Mouse (Mus musculus): Measurements from ENCODE around the gene Coq7. TPM values are rescaled to one million over a fixed set of nuclear protein-coding genes. Genes with fewer than 3 reads are reported as not detected.

Gene Coq7
- polyA plus RNA-seq, 1 experiment from 2014 or later: 107 TPM

DNA sequence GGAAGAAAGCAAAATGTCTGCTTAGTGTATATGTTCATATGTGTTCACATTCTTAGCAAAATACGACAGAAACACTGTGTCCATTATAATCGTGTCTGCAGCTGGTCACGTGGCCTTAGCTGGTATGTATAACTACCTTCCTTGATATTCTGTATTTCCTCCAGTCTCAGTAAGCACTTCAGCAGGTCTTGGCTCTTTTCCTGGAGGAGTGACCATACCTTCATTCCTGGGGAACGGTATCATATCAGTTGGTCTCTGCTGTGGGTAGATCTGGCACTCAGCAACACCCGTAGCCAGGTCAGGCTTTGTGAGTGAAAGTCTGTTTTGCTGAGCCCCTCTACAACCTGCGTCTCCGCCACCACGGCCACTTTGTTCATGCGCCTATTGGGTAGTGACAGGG lies 39.3 kb downstream of the Coq7 start:
- H3K4me1 ChIP-seq (ENCODE audit: control insufficient read depth, insufficient read depth, low read length): no peaks in the 10 kb centered on the region; the same call in none of the 2 replicates
- no peak overlapping the region for H3K4me2 ChIP-seq (ENCODE audit: low read depth, low read length)
- H3K9ac ChIP-seq (replicated peaks; ENCODE audit: low read length): no peak overlapping the region
- ATAC-seq (replicated peaks; ENCODE audit: insufficient number of reproducible peaks, low FRiP score, low TSS enrichment, low read depth) (no peak), DNase-seq (ENCODE audit: low spot score) (no peak)
- peaks cover 16% of the 10 kb centered on the region for H3K27me3 ChIP-seq (ENCODE audit: control insufficient read depth, insufficient read depth, low read length)
- no peak overlapping the region for H3K27ac ChIP-seq (replicated peaks; ENCODE audit: low read depth, low read length)
- H3K36me3 ChIP-seq (replicated peaks; ENCODE audit: control insufficient read depth, insufficient read depth, low read depth, low read length): no peaks in the 10 kb centered on the region
- WGBS: 89% methylated on average over 9 of the region's 9 CpGs
- H3K9me3 ChIP-seq (replicated peaks; ENCODE audit: control insufficient read depth, low read length): no peaks in the 10 kb centered on the region
- H3K4me3 ChIP-seq (ENCODE audit: low read depth, low read length): no peak overlapping the region

DNA sequence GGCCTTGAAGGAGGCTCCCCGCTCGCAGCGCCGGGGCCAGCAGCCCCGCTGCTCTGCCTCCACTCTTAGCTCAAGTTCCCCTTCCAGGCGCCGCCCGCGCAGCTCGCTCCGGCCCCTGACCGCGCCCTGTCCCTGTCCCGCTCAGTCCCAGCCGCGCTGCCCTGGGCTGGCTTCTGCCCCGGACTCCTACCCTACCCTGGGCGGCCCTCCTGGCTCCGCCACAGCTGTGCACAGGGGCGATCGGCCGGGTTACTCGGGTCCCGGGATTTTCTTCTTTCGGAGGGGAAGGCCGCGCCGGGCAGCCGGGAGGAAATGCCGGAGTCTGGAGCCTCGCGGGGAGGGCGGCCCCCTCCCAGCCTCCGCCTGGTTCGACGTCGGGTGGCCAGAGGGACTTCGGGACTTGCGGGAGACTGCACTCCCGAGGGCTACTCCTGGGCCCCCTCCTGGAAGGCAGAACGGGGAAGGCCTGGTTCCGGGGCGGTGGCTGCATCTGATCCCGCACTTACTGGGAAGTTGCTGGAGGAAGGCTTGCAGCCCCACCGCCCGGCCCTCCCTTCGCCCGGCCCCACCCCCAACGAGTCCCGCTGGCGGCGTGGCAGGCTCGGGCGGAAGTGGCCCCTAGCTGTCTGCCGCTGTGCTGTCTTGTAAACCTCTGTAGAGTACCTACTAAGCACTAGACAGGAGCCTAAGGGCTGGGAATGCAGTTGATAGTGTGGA lies 41.6 kb downstream of the Coq7 start, which contains the start of gene Itpripl2:
Itpripl2 (minus strand) TSS at position 545 of the 717 bp plus-strand sequence.
- Histone ChIP-seq H3K27ac (replicated peaks; ENCODE audit: low read depth, low read length) (peak within 1 kb of the TSS; percentile 53; the same call in 1 of the 2 replicates), H3K9ac (replicated peaks; ENCODE audit: low read length) (peak within 1 kb of the TSS; percentile 92), H3K27me3 (ENCODE audit: control insufficient read depth, insufficient read depth, low read length) (peaks cover 17% of the 10 kb centered on the region), H3K4me2 (ENCODE audit: low read depth, low read length) (peak within 1 kb of the TSS; percentile 89), H3K4me1 (ENCODE audit: control insufficient read depth, insufficient read depth, low read length) (no peaks in the 10 kb centered on the region; the same call in none of the 2 replicates), H3K4me3 (ENCODE audit: low read depth, low read length) (peak within 1 kb of the TSS; percentile 59), H3K9me3 (replicated peaks; ENCODE audit: control insufficient read depth, low read length) (no peaks in the 10 kb centered on the region), H3K36me3 (replicated peaks; ENCODE audit: control insufficient read depth, insufficient read depth, low read depth, low read length) (no peaks in the 10 kb centered on the region)
- whole genome bisulfite sequencing: under 1% methylated on average over 52 of the region's 55 CpGs
- peak; percentile 86 for ATAC-seq (replicated peaks; ENCODE audit: insufficient number of reproducible peaks, low FRiP score, low TSS enrichment, low read depth)
- peak; percentile 77 for DNase-seq (ENCODE audit: low spot score)

DNA sequence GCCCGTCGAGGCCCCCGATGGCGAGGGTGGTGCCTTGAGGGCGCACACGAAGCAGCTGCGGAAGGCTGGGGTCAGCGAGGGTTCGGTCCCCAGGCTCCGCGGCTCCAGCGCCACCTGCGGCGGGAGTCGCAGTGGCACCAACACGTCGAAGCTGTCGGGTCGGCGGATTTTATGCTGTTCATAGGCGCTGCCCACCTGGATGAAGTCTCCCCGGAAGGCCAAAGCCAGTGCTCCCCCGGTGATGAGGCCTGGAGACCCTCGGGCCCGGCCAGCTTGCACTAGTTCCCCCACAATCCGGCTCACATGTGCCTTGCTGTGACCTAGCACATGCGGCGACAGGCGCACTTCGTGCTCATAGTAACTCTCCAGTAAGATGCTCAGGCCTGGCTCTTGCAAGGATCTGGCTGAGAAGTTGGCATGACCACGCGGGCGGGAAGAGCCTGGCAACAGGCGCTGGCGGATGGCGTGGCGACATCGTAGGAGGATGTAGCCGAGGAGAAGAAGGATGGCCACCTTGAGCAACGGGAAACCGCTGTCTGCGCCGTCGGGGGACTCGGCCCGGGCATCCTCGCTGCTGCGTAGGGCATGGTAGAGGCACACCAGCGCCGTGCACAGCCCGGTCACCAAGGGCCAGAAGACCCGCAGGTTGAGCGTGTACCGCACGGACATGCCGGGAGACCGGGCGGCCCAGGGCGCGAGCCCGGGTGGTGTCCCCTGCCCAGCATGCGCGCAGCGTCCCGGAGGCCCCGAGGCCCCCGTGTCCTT lies 42.3 kb downstream of the Coq7 start:
- Histone ChIP-seq H3K4me2 (ENCODE audit: low read depth, low read length) (peak overlapping the region; percentile 89), H3K9me3 (replicated peaks; ENCODE audit: control insufficient read depth, low read length) (no peaks in the 10 kb centered on the region), H3K4me3 (ENCODE audit: low read depth, low read length) (peak overlapping the region; percentile 59), H3K36me3 (replicated peaks; ENCODE audit: control insufficient read depth, insufficient read depth, low read depth, low read length) (no peaks in the 10 kb centered on the region), H3K4me1 (ENCODE audit: control insufficient read depth, insufficient read depth, low read length) (no peaks in the 10 kb centered on the region; the same call in none of the 2 replicates), H3K27me3 (ENCODE audit: control insufficient read depth, insufficient read depth, low read length) (peaks cover 17% of the 10 kb centered on the region), H3K27ac (replicated peaks; ENCODE audit: low read depth, low read length) (peak overlapping the region; percentile 53; the same call in 1 of the 2 replicates), H3K9ac (replicated peaks; ENCODE audit: low read length) (peak overlapping the region; percentile 92)
- DNase-seq (ENCODE audit: low spot score) (peak; percentile 47), ATAC-seq (replicated peaks; ENCODE audit: insufficient number of reproducible peaks, low FRiP score, low TSS enrichment, low read depth) (peak; percentile 63)
- WGBS: 3% methylated on average over 65 of the region's 67 CpGs

DNA sequence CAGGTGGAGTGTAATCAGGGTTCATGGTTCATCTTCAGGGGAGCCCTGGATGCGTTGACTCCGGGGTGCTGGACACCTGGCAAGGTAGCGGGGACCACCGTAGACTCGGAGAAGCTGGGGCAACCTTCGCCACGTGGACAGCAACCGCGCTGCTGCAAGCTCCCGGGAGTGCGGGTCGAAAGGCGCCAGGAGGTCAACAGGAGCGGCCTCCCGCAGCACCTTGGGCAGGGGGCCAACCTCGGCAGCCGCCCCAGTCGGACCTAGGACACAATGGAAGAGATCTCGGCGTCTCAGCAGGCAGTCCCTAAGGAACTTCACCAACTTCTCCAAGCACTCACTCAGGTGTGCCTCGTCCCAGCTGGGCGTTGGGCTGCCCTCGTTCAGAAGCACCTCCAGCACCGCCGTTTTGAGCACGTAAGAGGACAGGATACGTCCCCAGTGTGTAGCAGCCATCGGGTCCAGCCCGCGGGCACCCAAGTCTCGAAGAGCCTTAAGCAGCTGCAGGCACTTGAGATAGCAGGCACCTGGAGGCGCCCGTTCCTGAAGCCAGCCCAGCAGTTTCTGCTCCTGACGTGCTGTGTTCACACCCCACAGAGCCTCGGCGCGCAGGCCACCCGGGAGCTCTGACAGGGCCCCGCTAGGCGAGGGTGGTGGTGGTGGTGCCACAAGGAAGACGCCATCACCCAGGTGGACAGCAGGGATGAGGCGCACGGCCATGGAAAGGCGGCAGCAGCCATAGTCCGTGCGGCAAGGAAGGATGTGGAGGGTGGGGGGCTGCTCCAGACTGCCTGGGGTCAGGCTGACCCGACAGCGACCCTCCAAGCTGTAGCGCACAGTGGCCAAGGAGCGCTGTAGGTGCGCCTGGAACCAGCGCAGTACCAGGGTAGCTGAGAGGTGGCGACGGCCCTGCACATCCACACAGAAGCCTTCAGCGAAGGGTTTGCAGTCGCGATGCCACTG lies 43.2 kb downstream of the Coq7 start:
- Histone ChIP-seq H3K4me2 (ENCODE audit: low read depth, low read length) (peak overlapping the region; percentile 89), H3K9ac (replicated peaks; ENCODE audit: low read length) (no peak overlapping the region), H3K4me1 (ENCODE audit: control insufficient read depth, insufficient read depth, low read length) (no peaks in the 10 kb centered on the region; the same call in none of the 2 replicates), H3K9me3 (replicated peaks; ENCODE audit: control insufficient read depth, low read length) (no peaks in the 10 kb centered on the region), H3K27ac (replicated peaks; ENCODE audit: low read depth, low read length) (no peak overlapping the region), H3K4me3 (ENCODE audit: low read depth, low read length) (peak overlapping the region; percentile 59), H3K27me3 (ENCODE audit: control insufficient read depth, insufficient read depth, low read length) (peaks cover 17% of the 10 kb centered on the region), H3K36me3 (replicated peaks; ENCODE audit: control insufficient read depth, insufficient read depth, low read depth, low read length) (no peaks in the 10 kb centered on the region)
- ATAC-seq (replicated peaks; ENCODE audit: insufficient number of reproducible peaks, low FRiP score, low TSS enrichment, low read depth) (no peak; the same call in 1 of the 2 replicates), DNase-seq (ENCODE audit: low spot score) (no peak)
- 15% methylated on average over 57 of the region's 57 CpGs for WGBS

DNA sequence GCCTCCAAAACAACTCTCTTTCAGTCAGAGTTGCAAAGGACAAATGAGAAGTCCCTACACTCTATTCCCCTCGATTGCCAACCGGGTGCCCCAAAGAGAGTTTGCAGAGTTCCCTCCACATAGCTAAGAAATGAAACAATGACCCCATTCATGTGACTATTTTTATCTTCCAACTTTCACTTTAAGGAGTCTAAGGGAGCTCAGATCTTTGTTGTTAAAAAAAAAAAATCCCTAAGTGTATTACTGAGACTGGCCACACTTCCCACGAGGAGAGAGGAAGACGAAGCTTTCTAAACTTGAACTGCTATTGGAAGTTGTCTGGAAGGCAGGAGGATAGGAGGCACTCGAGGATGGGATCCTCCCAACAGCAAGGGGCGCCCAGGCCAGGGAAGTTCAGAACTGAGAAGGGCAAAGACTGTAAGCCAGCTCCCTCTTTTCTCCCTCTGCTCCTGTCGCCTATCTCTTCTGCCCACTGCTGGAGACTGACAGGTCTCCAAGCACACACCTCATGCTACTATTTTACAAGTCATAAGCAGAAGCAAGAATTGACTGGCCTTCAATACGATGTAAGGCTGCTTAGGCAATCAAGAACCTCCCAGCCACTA lies 45.0 kb downstream of the Coq7 start:
- no peak for DNase-seq (ENCODE audit: low spot score)
- Histone ChIP-seq H3K9me3 (replicated peaks; ENCODE audit: control insufficient read depth, low read length) (no peaks in the 10 kb centered on the region), H3K9ac (replicated peaks; ENCODE audit: low read length) (no peak overlapping the region), H3K36me3 (replicated peaks; ENCODE audit: control insufficient read depth, insufficient read depth, low read depth, low read length) (no peaks in the 10 kb centered on the region), H3K4me2 (ENCODE audit: low read depth, low read length) (no peak overlapping the region), H3K4me1 (ENCODE audit: control insufficient read depth, insufficient read depth, low read length) (no peaks in the 10 kb centered on the region; the same call in none of the 2 replicates), H3K27me3 (ENCODE audit: control insufficient read depth, insufficient read depth, low read length) (peaks cover 17% of the 10 kb centered on the region), H3K4me3 (ENCODE audit: low read depth, low read length) (no peak overlapping the region), H3K27ac (replicated peaks; ENCODE audit: low read depth, low read length) (no peak overlapping the region)
- WGBS: 23% methylated on average over 8 of the region's 8 CpGs
- ATAC-seq (replicated peaks; ENCODE audit: insufficient number of reproducible peaks, low FRiP score, low TSS enrichment, low read depth): no peak

DNA sequence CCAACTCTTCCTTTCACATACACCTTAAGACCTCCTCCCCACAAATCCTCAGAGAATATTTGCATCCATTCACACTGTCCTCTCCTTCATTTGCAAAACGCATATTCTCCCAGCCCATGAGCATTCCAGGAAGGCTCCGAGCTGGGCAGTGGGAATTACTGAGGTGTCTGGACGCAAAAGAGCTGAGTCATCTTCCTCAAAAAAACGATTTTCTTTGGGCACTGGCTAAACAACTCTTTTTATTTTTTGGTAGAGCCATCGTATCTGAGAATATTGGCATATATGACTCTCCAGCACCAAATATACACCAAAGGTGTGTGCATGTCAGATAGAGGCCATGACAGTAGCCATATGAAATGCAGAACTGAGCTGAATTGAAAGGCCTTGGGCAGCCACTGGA lies 46.2 kb downstream of the Coq7 start:
- ATAC-seq (replicated peaks; ENCODE audit: insufficient number of reproducible peaks, low FRiP score, low TSS enrichment, low read depth): no peak
- WGBS: 62% methylated on average over 5 of the region's 5 CpGs

DNA sequence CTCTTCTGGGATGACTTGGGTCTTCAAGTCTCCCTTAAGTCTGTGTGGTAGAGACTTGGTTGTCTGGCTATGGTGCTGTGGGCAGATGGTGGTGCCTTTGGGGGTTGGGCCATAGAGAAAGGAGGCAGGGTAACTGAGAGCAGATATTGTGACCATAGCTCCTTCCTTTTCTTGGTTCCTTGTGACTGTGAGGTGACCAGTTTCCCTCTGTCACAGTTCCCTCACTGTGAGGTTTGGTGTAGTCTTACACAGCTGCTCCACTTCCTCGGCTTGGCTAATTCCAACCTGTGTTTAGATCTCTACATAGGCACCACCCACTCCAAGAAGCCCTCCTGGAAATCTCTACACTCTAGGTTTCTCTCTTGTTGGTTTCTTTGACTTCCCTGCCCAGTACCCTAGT lies 49.2 kb downstream of the Coq7 start:
- WGBS: 79% methylated on average over 1 of the region's 1 CpGs
- no peak for DNase-seq (ENCODE audit: low spot score)
- no peak overlapping the region for H3K4me3 ChIP-seq (ENCODE audit: low read depth, low read length)
- H3K4me1 ChIP-seq (ENCODE audit: control insufficient read depth, insufficient read depth, low read length): no peaks in the 10 kb centered on the region
- no peak overlapping the region for H3K27ac ChIP-seq (replicated peaks; ENCODE audit: low read depth, low read length)
- H3K27me3 ChIP-seq (ENCODE audit: control insufficient read depth, insufficient read depth, low read length): 0 out of 2 replicates have a peak, but pooled peaks cover 2% of the 10 kb centered on the region
- H3K9ac ChIP-seq (replicated peaks; ENCODE audit: low read length): no peak overlapping the region
- no peak for ATAC-seq (replicated peaks; ENCODE audit: insufficient number of reproducible peaks, low FRiP score, low TSS enrichment, low read depth)
- H3K4me2 ChIP-seq (ENCODE audit: low read depth, low read length): no peak overlapping the region
- no peaks in the 10 kb centered on the region for H3K9me3 ChIP-seq (replicated peaks; ENCODE audit: control insufficient read depth, low read length)
- no peaks in the 10 kb centered on the region for H3K36me3 ChIP-seq (replicated peaks; ENCODE audit: control insufficient read depth, insufficient read depth, low read depth, low read length)

More for the DNA sequence above, 46.2 kb downstream of the Coq7 start:
- Histone ChIP-seq H3K4me2 (ENCODE audit: low read depth, low read length) (no peak overlapping the region), H3K27ac (replicated peaks; ENCODE audit: low read depth, low read length) (no peak overlapping the region), H3K36me3 (replicated peaks; ENCODE audit: control insufficient read depth, insufficient read depth, low read depth, low read length) (no peaks in the 10 kb centered on the region), H3K9ac (replicated peaks; ENCODE audit: low read length) (no peak overlapping the region), H3K27me3 (ENCODE audit: control insufficient read depth, insufficient read depth, low read length) (peaks cover 17% of the 10 kb centered on the region), H3K4me1 (ENCODE audit: control insufficient read depth, insufficient read depth, low read length) (no peaks in the 10 kb centered on the region; the same call in none of the 2 replicates), H3K4me3 (ENCODE audit: low read depth, low read length) (no peak overlapping the region), H3K9me3 (replicated peaks; ENCODE audit: control insufficient read depth, low read length) (no peaks in the 10 kb centered on the region)
- DNase-seq (ENCODE audit: low spot score): no peak
